Mouse (Mus musculus) heart, adult 2 months (tissue): Measurements from ENCODE around the gene Rab22a. TPM values are rescaled to one million over a fixed set of nuclear protein-coding genes. Genes with fewer than 3 reads are reported as not detected.

ENCODE experiments used
- DNase-seq, 2 experiments: peaks; one replicate each; pipeline ENCODE4 v3.0.0; 2021
- H3K27ac ChIP-seq: fragments of 200-600 bp; 2 replicates; pipeline ENCODE4 v1.8.1; 2022
- H3K27me3 ChIP-seq: fragments of 200-500 bp; 2 replicates; pipeline ENCODE4 v1.6.1; 2012; ENCODE audit warnings: mild to moderate bottlenecking, low read length, inconsistent platforms, mixed read lengths; ENCODE audit not compliant: control insufficient read depth, insufficient read depth
- H3K36me3 ChIP-seq: fragments of 200-500 bp; 2 replicates; pipeline ENCODE4 v1.6.1; 2012; ENCODE audit warnings: low read length, inconsistent platforms; ENCODE audit not compliant: control insufficient read depth, insufficient read depth
- H3K4me1 ChIP-seq: fragments of 200-500 bp; 2 replicates; pipeline ENCODE4 v1.6.1; 2011; ENCODE audit warnings: low read length; ENCODE audit not compliant: control insufficient read depth, insufficient read depth
- H3K4me3 ChIP-seq: fragments of 200-600 bp; 2 replicates; pipeline ENCODE4 v1.8.1; 2022
- H3K79me2 ChIP-seq: fragments of 200-500 bp; replicated peaks from 2 replicates; pipeline ENCODE4 v1.6.1; 2012; ENCODE audit warnings: mild to moderate bottlenecking, inconsistent platforms, low read length, moderate library complexity, mixed read lengths; ENCODE audit not compliant: control insufficient read depth, insufficient read depth
- H3K9ac ChIP-seq: fragments of 200-500 bp; 2 replicates; pipeline ENCODE4 v1.6.1; 2012; ENCODE audit warnings: low read depth, mild to moderate bottlenecking, control low read depth, inconsistent platforms, low read length, mixed read lengths
- CTCF ChIP-seq: fragments of 200-600 bp; IDR thresholded peaks from 2 replicates; pipeline ENCODE4 v1.8.1; 2022; ENCODE audit warnings: antibody characterized with exemption, mild to moderate bottlenecking, moderate library complexity
- EP300 ChIP-seq: fragments of 200-500 bp; IDR thresholded peaks from 2 replicates; pipeline ENCODE4 v1.6.1; 2011; ENCODE audit warnings: low read depth, low read length, control low read depth; ENCODE audit not compliant: insufficient read depth
- POLR2A ChIP-seq: fragments of 200-500 bp; IDR thresholded peaks from 2 replicates; pipeline ENCODE4 v1.6.1; 2011; ENCODE audit warnings: mild to moderate bottlenecking, low read depth, low read length, control low read depth; ENCODE audit not compliant: insufficient read depth
- WGBS: fragments of 180-500 bp; shearing (Covaris S2); methylation state at CpG from one replicate; pipeline ENCODE4 v1.1.7; 2018; 5-methylcytosine and 5-hydroxymethylcytosine counted together
- intact Hi-C: fragments of 180-260 bp; cut with DNase I; formaldehyde crosslinking; loops from one replicate; pipeline ENCODE4 v1.15.1; 2025
- microRNA-seq, 2 experiments: library from miRNA; unstranded; fragments of <30 nt; microRNA quantifications; one replicate each; pipeline ENCODE4 v1.2.0; 2021
- polyA plus RNA-seq: library from polyadenylated mRNA; depleted of rRNA; stranded (reverse); fragments of >200 nt; gene quantifications from 2 replicates; pipeline ENCODE4 v1.2.3, GENCODE M21; 2012; rRNA removed
- total RNA-seq, 2 experiments: library from RNA; stranded (reverse); gene quantifications; 2 replicates each; pipeline ENCODE4 v1.2.3; 2021

Rab22a gene
- total and polyA plus RNA-seq, 3 experiments: 11.1 to 40.9 (median 33.4) TPM

GRCm38 (mm10) chr2:173742744-173743143 lies 83.2 kb downstream of the Rab22a start:
- TF ChIP-seq EP300 (no peak), POLR2A (no peak), CTCF (no peak)
- Histone ChIP-seq H3K27me3 (no peaks in the 10 kb centered on the region), H3K36me3 (no peaks in the 10 kb centered on the region), H3K79me2 (peaks cover 18% of the 10 kb centered on the region), H3K27ac (no peak overlapping the region), H3K4me3 (no peak overlapping the region), H3K9ac (no peak overlapping the region), H3K4me1 (peaks cover 16% of the 10 kb centered on the region)
- DNase-seq: no peak
- intact Hi-C loops: no loop called here
- 91% methylated on average over 9 of the region's 9 CpGs for WGBS

GRCm38 (mm10) chr2:173744070-173744815 lies 84.7 kb downstream of the Rab22a start:
- Histone ChIP-seq H3K27ac (no peak overlapping the region), H3K4me1 (peaks cover 13% of the 10 kb centered on the region), H3K27me3 (no peaks in the 10 kb centered on the region), H3K9ac (no peak overlapping the region), H3K4me3 (no peak overlapping the region), H3K36me3 (peaks cover 6% of the 10 kb centered on the region), H3K79me2 (peaks cover 18% of the 10 kb centered on the region)
- WGBS: 76% methylated on average over 7 of the region's 7 CpGs
- intact Hi-C loops: no loop called here
- TF ChIP-seq CTCF (no peak), POLR2A (no peak), EP300 (no peak)
- DNase-seq: no peak

- no peak for DNase-seq
- H3K9ac ChIP-seq: no peak overlapping the region
- peaks cover 12% of the 10 kb centered on the region for H3K79me2 ChIP-seq
- no peak overlapping the region for H3K4me3 ChIP-seq
- WGBS: 73% methylated on average over 2 of the region's 2 CpGs
- TF ChIP-seq POLR2A: no peak
- no peak for TF ChIP-seq EP300
- TF ChIP-seq CTCF: no peak
- intact Hi-C loops: no loop called here
- H3K27me3 ChIP-seq: no peaks in the 10 kb centered on the region
- peaks cover 8% of the 10 kb centered on the region for H3K4me1 ChIP-seq
- peaks cover 8% of the 10 kb centered on the region for H3K36me3 ChIP-seq
- H3K27ac ChIP-seq: no peak overlapping the region
Measured at GRCm38 (mm10) chr2:173748961-173749659, 89.5 kb downstream of the Rab22a start.

- 69% methylated on average over 8 of the region's 8 CpGs for WGBS
- Histone ChIP-seq H3K4me1 (peaks cover 9% of the 10 kb centered on the region), H3K27ac (no peak overlapping the region), H3K79me2 (peaks cover 10% of the 10 kb centered on the region), H3K36me3 (peaks cover 5% of the 10 kb centered on the region; the same call in 1 of the 2 replicates), H3K27me3 (no peaks in the 10 kb centered on the region), H3K4me3 (no peak overlapping the region), H3K9ac (no peak overlapping the region)
- intact Hi-C loops: no loop called here
- DNase-seq: no peak
- TF ChIP-seq CTCF (no peak), EP300 (no peak), POLR2A (no peak)
Measured at GRCm38 (mm10) chr2:173755433-173756144, 96.0 kb downstream of the Rab22a start.

Small RNAs within 50 kb of the gene (microRNA-seq; reads per million reads assigned to microRNA genes)
- 0 reads per million in 2 experiments for gene Mir6340

Other genes starting within 250 kb of the Rab22a start
- gene 1700021F07Rik, start 137.2 kb upstream of the Rab22a start, total RNA-seq: not detected
- gene 1700021F07Rik, start 137.2 kb upstream of the Rab22a start, polyA plus RNA-seq: not detected in 2 replicates
- not detected for gene Ankrd60, start 81.4 kb upstream of the Rab22a start, total RNA-seq
- not detected in 2 replicates for gene Ankrd60, start 81.4 kb upstream of the Rab22a start, polyA plus RNA-seq
- not detected for gene 1700010B08Rik, start 59.7 kb downstream of the Rab22a start, total RNA-seq
- gene 1700010B08Rik, start 59.7 kb downstream of the Rab22a start, polyA plus RNA-seq: 0.29 TPM in 1 of 2 replicates, not detected in the other
- gene Vapb, start 77.8 kb downstream of the Rab22a start, total RNA-seq: 100 to 1,000 TPM; 113 to 128 TPM
- gene Vapb, start 77.8 kb downstream of the Rab22a start, polyA plus RNA-seq: 13.3 and 22.7 TPM in 2 replicates